Mouse (Mus musculus): ENCODE results near the gene Map3k15. TPM values are rescaled to one million over a fixed set of nuclear protein-coding genes. Genes with fewer than 3 reads are reported as not detected.

Gene Map3k15
- polyA plus RNA-seq, 1 experiment from 2014 or later, result 0.72 TPM

GRCm38 (mm10) chrX:160147406-160147805, 159.2 kb downstream of the Map3k15 start:
- H3K27me3 ChIP-seq (ENCODE audit: insufficient read depth, low read length), result no peaks in the 10 kb centered on the region
- 84% methylated on average over 3 of the region's 3 CpGs for WGBS

GRCm38 (mm10) chrX:160148859-160149258, 160.6 kb downstream of the Map3k15 start:
- no peaks in the 10 kb centered on the region for H3K36me3 ChIP-seq (ENCODE audit: insufficient read depth)
- 78% methylated on average over 3 of the region's 3 CpGs for WGBS
- DNase-seq, result no peak

More at GRCm38 (mm10) chrX:160147406-160147805, 159.2 kb downstream of the Map3k15 start:
- Histone ChIP-seq H3K4me2 (no peak overlapping the region), H3K9me3 (ENCODE audit: low read depth, low read length) (no peaks in the 10 kb centered on the region), H3K9ac (no peak overlapping the region), H3K4me1 (ENCODE audit: insufficient read depth) (no peaks in the 10 kb centered on the region), H3K27ac (ENCODE audit: low read depth) (no peak overlapping the region), H3K36me3 (ENCODE audit: insufficient read depth) (no peaks in the 10 kb centered on the region), H3K4me3 (ENCODE audit: low read depth, low read length) (no peak overlapping the region)
- no peak for TF ChIP-seq CTCF (IDR thresholded peaks at IDR 0.05; ENCODE audit: low read depth)
- DNase-seq (no peak), ATAC-seq (ENCODE audit: insufficient read depth) (no peak)

GRCm38 (mm10) chrX:160153147-160153815, 165.0 kb downstream of the Map3k15 start:
- Histone ChIP-seq H3K9me3 (ENCODE audit: low read depth, low read length) (no peaks in the 10 kb centered on the region), H3K27me3 (ENCODE audit: insufficient read depth, low read length) (no peaks in the 10 kb centered on the region), H3K36me3 (ENCODE audit: insufficient read depth) (no peaks in the 10 kb centered on the region), H3K9ac (no peak overlapping the region), H3K4me2 (no peak overlapping the region), H3K4me3 (ENCODE audit: low read depth, low read length) (no peak overlapping the region), H3K4me1 (ENCODE audit: insufficient read depth) (no peaks in the 10 kb centered on the region), H3K27ac (ENCODE audit: low read depth) (no peak overlapping the region)
- 57% methylated on average over 4 of the region's 4 CpGs for WGBS
- TF ChIP-seq CTCF (IDR thresholded peaks at IDR 0.05; ENCODE audit: low read depth), result peak; percentile 56
- no peak for ATAC-seq (ENCODE audit: insufficient read depth)
- DNase-seq, result peak; percentile 50

More at GRCm38 (mm10) chrX:160148859-160149258, 160.6 kb downstream of the Map3k15 start:
- no peaks in the 10 kb centered on the region for H3K27me3 ChIP-seq (ENCODE audit: insufficient read depth, low read length)
- no peaks in the 10 kb centered on the region for H3K4me1 ChIP-seq (ENCODE audit: insufficient read depth)
- H3K9me3 ChIP-seq (ENCODE audit: low read depth, low read length), result no peaks in the 10 kb centered on the region
- no peak overlapping the region for H3K27ac ChIP-seq (ENCODE audit: low read depth)
- no peak overlapping the region for H3K4me3 ChIP-seq (ENCODE audit: low read depth, low read length)
- ATAC-seq (ENCODE audit: insufficient read depth), result no peak
- H3K4me2 ChIP-seq, result no peak overlapping the region
- no peak overlapping the region for H3K9ac ChIP-seq
- no peak for TF ChIP-seq CTCF (IDR thresholded peaks at IDR 0.05; ENCODE audit: low read depth)

- 82% methylated on average over 3 of the region's 3 CpGs for WGBS
- Histone ChIP-seq H3K27me3 (ENCODE audit: insufficient read depth, low read length) (no peaks in the 10 kb centered on the region), H3K9me3 (ENCODE audit: low read depth, low read length) (no peaks in the 10 kb centered on the region), H3K36me3 (ENCODE audit: insufficient read depth) (no peaks in the 10 kb centered on the region), H3K27ac (ENCODE audit: low read depth) (no peak overlapping the region), H3K9ac (no peak overlapping the region), H3K4me1 (ENCODE audit: insufficient read depth) (no peaks in the 10 kb centered on the region), H3K4me2 (no peak overlapping the region), H3K4me3 (ENCODE audit: low read depth, low read length) (no peak overlapping the region)
- ATAC-seq (ENCODE audit: insufficient read depth), result no peak
- no peak for TF ChIP-seq CTCF (IDR thresholded peaks at IDR 0.05; ENCODE audit: low read depth)
- no peak for DNase-seq
Measured at GRCm38 (mm10) chrX:160164259-160164658, 176.0 kb downstream of the Map3k15 start.

GRCm38 (mm10) chrX:160166246-160166985, 178.2 kb downstream of the Map3k15 start:
- Histone ChIP-seq H3K27me3 (ENCODE audit: insufficient read depth, low read length) (no peaks in the 10 kb centered on the region), H3K27ac (ENCODE audit: low read depth) (no peak overlapping the region), H3K9me3 (ENCODE audit: low read depth, low read length) (no peaks in the 10 kb centered on the region), H3K9ac (no peak overlapping the region), H3K4me2 (no peak overlapping the region), H3K4me1 (ENCODE audit: insufficient read depth) (no peaks in the 10 kb centered on the region), H3K4me3 (ENCODE audit: low read depth, low read length) (no peak overlapping the region), H3K36me3 (ENCODE audit: insufficient read depth) (no peaks in the 10 kb centered on the region)
- WGBS, result 34% methylated on average over 6 of the region's 6 CpGs
- DNase-seq, result no peak
- TF ChIP-seq CTCF (IDR thresholded peaks at IDR 0.05; ENCODE audit: low read depth), result no peak
- ATAC-seq (ENCODE audit: insufficient read depth), result no peak

- H3K36me3 ChIP-seq (ENCODE audit: insufficient read depth), result no peaks in the 10 kb centered on the region
- peak; percentile 71 for TF ChIP-seq CTCF (IDR thresholded peaks at IDR 0.05; ENCODE audit: low read depth)
- no peak overlapping the region for H3K9ac ChIP-seq
- no peaks in the 10 kb centered on the region for H3K27me3 ChIP-seq (ENCODE audit: insufficient read depth, low read length)
- peak; percentile 78 for DNase-seq
- H3K4me1 ChIP-seq (ENCODE audit: insufficient read depth), result no peaks in the 10 kb centered on the region
- WGBS, result 9% methylated on average over 2 of the region's 3 CpGs
- no peaks in the 10 kb centered on the region for H3K9me3 ChIP-seq (ENCODE audit: low read depth, low read length)
- H3K4me3 ChIP-seq (ENCODE audit: low read depth, low read length), result no peak overlapping the region
- H3K4me2 ChIP-seq, result no peak overlapping the region
- ATAC-seq (ENCODE audit: insufficient read depth), result no peak
- no peak overlapping the region for H3K27ac ChIP-seq (ENCODE audit: low read depth)
Measured at GRCm38 (mm10) chrX:160170150-160170549, 181.9 kb downstream of the Map3k15 start.

Other genes with a start within 250 kb of the Map3k15 start
- 121 and 123 TPM in 2 replicates for gene Pdha1, start 150.0 kb downstream of the Map3k15 start, polyA plus RNA-seq (2014; fragmentation: Nextera tagmentation; extraction: Ambion mirVana)

Measured in lung, embryonic 14.5 days (tissue).